Mouse (Mus musculus): Measurements from ENCODE around the gene Tcf12.

Tcf12 gene

GRCm38 (mm10) chr9:71916662-71916953 is 195.1 kb downstream of the Tcf12 start:
- in situ Hi-C loops (cut with MboI; ENCODE audit: low sequenced_read_pairs): no loop called here

GRCm38 (mm10) chr9:71915871-71916661 is 195.6 kb downstream of the Tcf12 start:
- in situ Hi-C loops (cut with MboI; ENCODE audit: low sequenced_read_pairs): no loop called here

- in situ Hi-C loops (cut with MboI; ENCODE audit: low sequenced_read_pairs): no loop called here
Measured at GRCm38 (mm10) chr9:71906522-71906921, 205.1 kb downstream of the Tcf12 start.

GRCm38 (mm10) chr9:71898852-71899251 is 212.8 kb downstream of the Tcf12 start:
- in situ Hi-C loops (cut with MboI; ENCODE audit: low sequenced_read_pairs): no loop called here

- in situ Hi-C loops (cut with MboI; ENCODE audit: low sequenced_read_pairs): no loop called here
Measured at GRCm38 (mm10) chr9:71897399-71897798, 214.3 kb downstream of the Tcf12 start.

- in situ Hi-C loops (cut with MboI; ENCODE audit: low sequenced_read_pairs): no loop called here
Measured at GRCm38 (mm10) chr9:71895931-71896724, 215.5 kb downstream of the Tcf12 start.

- in situ Hi-C loops (cut with MboI; ENCODE audit: low sequenced_read_pairs): no loop called here
Measured at GRCm38 (mm10) chr9:71895291-71895690, 216.4 kb downstream of the Tcf12 start.

GRCm38 (mm10) chr9:71894943-71895286 is 216.8 kb downstream of the Tcf12 start:
- in situ Hi-C loops (cut with MboI; ENCODE audit: low sequenced_read_pairs): no loop called here

GRCm38 (mm10) chr9:71894246-71894942 is 217.3 kb downstream of the Tcf12 start:
- in situ Hi-C loops (cut with MboI; ENCODE audit: low sequenced_read_pairs): no loop called here

- in situ Hi-C loops (cut with MboI; ENCODE audit: low sequenced_read_pairs): no loop called here
Measured at GRCm38 (mm10) chr9:71888450-71888849, 223.2 kb downstream of the Tcf12 start.

GRCm38 (mm10) chr9:71880629-71881028 is 231.0 kb downstream of the Tcf12 start:
- in situ Hi-C loops (cut with MboI; ENCODE audit: low sequenced_read_pairs): no loop called here

- in situ Hi-C loops (cut with MboI; ENCODE audit: low sequenced_read_pairs): no loop called here
Measured at GRCm38 (mm10) chr9:71879972-71880371, 231.7 kb downstream of the Tcf12 start.

- in situ Hi-C loops (cut with MboI; ENCODE audit: low sequenced_read_pairs): no loop called here
Measured at GRCm38 (mm10) chr9:71879415-71879814, 232.3 kb downstream of the Tcf12 start.

GRCm38 (mm10) chr9:71877867-71878266 is 233.8 kb downstream of the Tcf12 start:
- in situ Hi-C loops (cut with MboI; ENCODE audit: low sequenced_read_pairs): no loop called here

- in situ Hi-C loops (cut with MboI; ENCODE audit: low sequenced_read_pairs): no loop called here
Measured at GRCm38 (mm10) chr9:71874761-71875160, 236.9 kb downstream of the Tcf12 start.

- in situ Hi-C loops (cut with MboI; ENCODE audit: low sequenced_read_pairs): no loop called here
Measured at GRCm38 (mm10) chr9:71874035-71874572, 237.6 kb downstream of the Tcf12 start.

- in situ Hi-C loops (cut with MboI; ENCODE audit: low sequenced_read_pairs): no loop called here
Measured at GRCm38 (mm10) chr9:71863338-71863737, 248.3 kb downstream of the Tcf12 start.

- in situ Hi-C loops (cut with MboI; ENCODE audit: low sequenced_read_pairs): no loop called here
Measured at GRCm38 (mm10) chr9:71861629-71862028, 250.0 kb downstream of the Tcf12 start.

- in situ Hi-C loops (cut with MboI; ENCODE audit: low sequenced_read_pairs): no loop called here
Measured at GRCm38 (mm10) chr9:71857926-71858325, 253.7 kb downstream of the Tcf12 start.

- in situ Hi-C loops (cut with MboI; ENCODE audit: low sequenced_read_pairs): no loop called here
Measured at GRCm38 (mm10) chr9:71853904-71854303, 257.8 kb downstream of the Tcf12 start.

GRCm38 (mm10) chr9:71850283-71850682 is 261.4 kb downstream of the Tcf12 start:
- in situ Hi-C loops (cut with MboI; ENCODE audit: low sequenced_read_pairs): no loop called here
